Mouse (Mus musculus) cortical plate, adult 2 months (tissue): ENCODE results near the gene Trak1. TPM values are rescaled to one million over a fixed set of nuclear protein-coding genes. Genes with fewer than 3 reads are reported as not detected.

Experiments used
- H3K27ac ChIP-seq: fragments of 200-500 bp; 2 replicates; pipeline ENCODE4 v1.5.1; 2012; ENCODE audit warnings: low read length, control low read depth, inconsistent platforms; ENCODE audit not compliant: insufficient read depth
- H3K4me1 ChIP-seq: fragments of 200-500 bp; 2 replicates; pipeline ENCODE4 v1.6.1; 2011; ENCODE audit warnings: low read length; ENCODE audit not compliant: control insufficient read depth, insufficient read depth
- H3K4me3 ChIP-seq: fragments of 200-500 bp; 2 replicates; pipeline ENCODE4 v1.5.1; 2011; ENCODE audit warnings: mild to moderate bottlenecking, low read length, control low read depth; ENCODE audit not compliant: insufficient read depth
- CTCF ChIP-seq: fragments of 200-500 bp; IDR thresholded peaks from 2 replicates; pipeline ENCODE4 v1.5.1; 2011; ENCODE audit warnings: mild to moderate bottlenecking, control low read depth, low read length; ENCODE audit not compliant: insufficient read depth; ENCODE audit errors: extremely low read depth
- POLR2A ChIP-seq: fragments of 200-500 bp; IDR thresholded peaks from 2 replicates; pipeline ENCODE4 v1.6.1; 2011; ENCODE audit warnings: mild to moderate bottlenecking, low read length, control low read depth; ENCODE audit not compliant: insufficient read depth; ENCODE audit errors: extremely low read depth
- polyA plus RNA-seq: library from polyadenylated mRNA; depleted of rRNA; stranded (reverse); fragments of >200 nt; gene quantifications from 2 replicates; pipeline ENCODE4 v1.2.3, GENCODE M21; 2012

The Trak1 gene
- polyA plus RNA-seq, 1 experiment = 139 TPM

DNA sequence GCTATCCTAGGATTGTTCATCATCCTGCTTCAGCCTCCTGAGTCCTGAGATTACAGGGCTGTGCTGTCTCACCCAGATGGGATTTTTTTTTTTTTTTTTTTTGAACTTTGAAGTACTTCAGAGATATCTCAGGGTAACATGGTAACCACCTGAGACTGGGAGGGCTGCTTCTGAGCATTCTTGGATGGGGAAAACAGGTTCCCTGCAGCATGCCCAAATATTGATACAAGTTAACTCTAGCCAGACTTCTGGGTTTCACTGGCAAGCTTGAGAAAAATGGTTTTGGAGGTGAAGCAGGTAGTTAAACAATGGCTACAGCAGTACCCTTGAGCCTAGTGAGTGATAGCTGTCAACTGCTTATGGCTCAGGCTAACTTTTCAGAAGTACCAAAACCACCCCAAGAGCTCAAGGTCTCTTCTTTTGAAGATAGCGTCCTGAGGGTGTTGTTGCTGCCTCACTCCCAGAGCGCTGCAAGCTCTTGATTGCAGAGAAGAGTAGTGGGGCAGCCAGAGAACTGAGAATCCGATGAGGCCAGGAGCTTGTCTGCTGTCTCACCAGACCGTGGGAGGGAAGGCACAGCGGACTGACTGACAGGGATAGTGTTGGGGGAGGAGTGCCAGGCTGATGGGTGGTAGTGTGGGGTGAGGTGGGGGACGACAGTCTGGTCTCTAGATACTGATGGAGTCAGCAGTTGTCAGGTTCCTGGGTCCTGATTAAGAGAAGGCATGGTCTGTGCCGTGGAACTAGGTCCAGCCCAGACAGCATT is 119.8 kb downstream of the Trak1 start:
- H3K4me3 ChIP-seq = no peak overlapping the region
- H3K4me1 ChIP-seq = peaks cover 6% of the 10 kb centered on the region
- TF ChIP-seq POLR2A (no peak), CTCF (no peak)
- no peak overlapping the region for H3K27ac ChIP-seq

DNA sequence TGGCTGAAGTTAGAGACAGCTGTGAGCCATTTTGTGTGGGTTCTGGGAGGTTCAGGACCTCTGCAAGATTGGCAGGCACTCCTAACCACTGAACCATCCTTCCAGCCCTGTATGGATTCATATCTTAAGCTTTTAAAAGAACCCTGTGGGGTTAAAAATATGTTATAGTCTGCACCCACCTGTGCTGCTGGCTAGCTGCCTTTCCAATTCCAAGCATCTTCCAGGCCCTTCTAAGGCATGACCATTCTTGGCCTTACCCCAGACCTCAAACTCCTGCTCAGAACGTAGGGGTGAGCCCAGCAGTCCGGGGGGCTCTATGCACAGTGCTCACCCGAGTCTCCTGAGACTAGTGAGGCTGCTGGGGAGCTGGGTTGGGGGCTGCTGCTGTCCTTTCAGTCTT is 121.7 kb downstream of the Trak1 start:
- TF ChIP-seq POLR2A (no peak), CTCF (no peak)
- Histone ChIP-seq H3K27ac (no peak overlapping the region), H3K4me3 (no peak overlapping the region), H3K4me1 (peaks cover 6% of the 10 kb centered on the region)

DNA sequence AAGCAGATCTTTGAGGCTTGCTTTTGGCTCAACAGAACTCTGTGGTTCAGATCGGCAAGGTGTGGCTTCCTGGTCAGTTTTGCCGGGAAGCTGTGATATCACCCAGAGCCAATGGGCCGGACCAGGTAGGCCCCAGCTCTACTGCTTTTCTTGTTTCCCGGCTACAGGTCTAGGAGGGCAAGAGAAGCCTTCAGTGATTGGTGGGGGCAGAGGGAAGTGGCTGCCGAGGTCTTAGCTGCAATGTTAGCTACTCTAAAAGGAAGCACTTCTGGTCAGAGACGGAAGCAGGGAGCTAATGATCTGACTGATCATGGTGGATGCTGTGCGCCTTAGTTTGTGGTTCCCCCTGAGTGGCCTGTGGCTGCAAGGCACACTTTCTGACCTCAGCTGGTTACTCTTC is 122.3 kb downstream of the Trak1 start:
- H3K4me1 ChIP-seq = peaks cover 8% of the 10 kb centered on the region
- H3K4me3 ChIP-seq = no peak overlapping the region
- no peak for TF ChIP-seq POLR2A
- TF ChIP-seq CTCF = no peak
- H3K27ac ChIP-seq = no peak overlapping the region

DNA sequence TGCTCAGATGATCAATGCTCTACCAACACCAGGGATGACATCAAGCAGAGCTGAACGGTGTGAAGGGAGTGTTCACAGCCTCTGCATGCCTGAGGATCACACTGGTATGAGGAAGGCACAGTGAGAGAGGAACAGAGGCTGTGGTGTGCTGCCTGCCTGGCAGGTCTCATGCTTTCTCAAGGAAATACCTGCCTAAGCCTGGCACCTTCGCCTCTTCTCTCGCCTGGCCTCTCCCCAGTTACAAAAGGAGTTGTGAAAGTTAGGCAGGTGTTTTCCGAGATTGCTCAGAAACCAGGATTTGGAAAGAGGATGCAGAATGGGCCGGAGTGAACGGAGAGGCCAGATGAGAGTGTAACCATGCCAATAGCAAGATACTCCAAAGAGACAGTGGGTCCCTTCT is 123.5 kb downstream of the Trak1 start:
- H3K4me1 ChIP-seq = peaks cover 8% of the 10 kb centered on the region

DNA sequence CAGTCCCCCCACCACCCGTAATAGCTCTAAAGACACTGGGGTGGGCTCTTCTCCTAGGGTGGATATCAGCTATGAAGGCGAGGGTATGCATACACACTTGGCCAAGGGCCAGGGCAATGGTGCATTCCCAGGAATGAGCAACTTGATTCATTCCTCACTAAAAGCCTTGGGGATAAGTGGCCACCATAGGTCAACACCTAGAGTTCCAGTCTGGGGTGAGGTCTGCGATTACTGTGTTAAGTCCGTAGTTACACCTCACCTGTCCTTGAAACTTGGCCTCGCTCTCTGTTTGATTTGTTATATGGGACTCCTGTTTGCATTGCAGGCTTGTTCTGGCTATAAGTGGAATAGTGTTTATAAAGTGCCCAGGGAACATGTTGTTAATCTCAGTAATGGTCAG is 125.1 kb downstream of the Trak1 start:
- Histone ChIP-seq H3K27ac (no peak overlapping the region), H3K4me3 (no peak overlapping the region), H3K4me1 (peaks cover 16% of the 10 kb centered on the region)
- TF ChIP-seq CTCF (no peak), POLR2A (no peak)

More for the DNA sequence above, 123.5 kb downstream of the Trak1 start:
- TF ChIP-seq POLR2A (no peak), CTCF (no peak)
- no peak overlapping the region for H3K4me3 ChIP-seq
- no peak overlapping the region for H3K27ac ChIP-seq

DNA sequence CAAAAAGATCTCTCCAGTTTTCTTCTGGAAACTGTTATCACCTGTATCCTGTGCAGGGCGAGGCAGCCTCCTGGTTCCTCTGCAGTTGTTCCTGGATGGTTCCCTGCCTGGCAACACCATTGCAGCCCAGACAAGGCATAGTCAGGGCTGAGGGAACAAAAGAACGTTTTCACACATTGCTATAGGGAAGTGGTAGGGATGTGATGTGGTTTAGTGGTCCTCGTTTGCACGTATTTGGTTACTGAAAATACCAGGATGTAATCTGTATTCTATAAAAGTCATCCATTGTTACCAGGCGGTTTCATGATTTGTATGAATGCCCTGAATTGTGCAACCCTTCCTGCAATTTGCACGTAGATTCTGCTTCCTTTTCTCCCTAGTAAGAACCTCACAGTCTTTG is 126.3 kb downstream of the Trak1 start:
- Histone ChIP-seq H3K4me1 (peaks cover 14% of the 10 kb centered on the region), H3K4me3 (no peak overlapping the region), H3K27ac (no peak overlapping the region)
- TF ChIP-seq CTCF = no peak
- no peak for TF ChIP-seq POLR2A

DNA sequence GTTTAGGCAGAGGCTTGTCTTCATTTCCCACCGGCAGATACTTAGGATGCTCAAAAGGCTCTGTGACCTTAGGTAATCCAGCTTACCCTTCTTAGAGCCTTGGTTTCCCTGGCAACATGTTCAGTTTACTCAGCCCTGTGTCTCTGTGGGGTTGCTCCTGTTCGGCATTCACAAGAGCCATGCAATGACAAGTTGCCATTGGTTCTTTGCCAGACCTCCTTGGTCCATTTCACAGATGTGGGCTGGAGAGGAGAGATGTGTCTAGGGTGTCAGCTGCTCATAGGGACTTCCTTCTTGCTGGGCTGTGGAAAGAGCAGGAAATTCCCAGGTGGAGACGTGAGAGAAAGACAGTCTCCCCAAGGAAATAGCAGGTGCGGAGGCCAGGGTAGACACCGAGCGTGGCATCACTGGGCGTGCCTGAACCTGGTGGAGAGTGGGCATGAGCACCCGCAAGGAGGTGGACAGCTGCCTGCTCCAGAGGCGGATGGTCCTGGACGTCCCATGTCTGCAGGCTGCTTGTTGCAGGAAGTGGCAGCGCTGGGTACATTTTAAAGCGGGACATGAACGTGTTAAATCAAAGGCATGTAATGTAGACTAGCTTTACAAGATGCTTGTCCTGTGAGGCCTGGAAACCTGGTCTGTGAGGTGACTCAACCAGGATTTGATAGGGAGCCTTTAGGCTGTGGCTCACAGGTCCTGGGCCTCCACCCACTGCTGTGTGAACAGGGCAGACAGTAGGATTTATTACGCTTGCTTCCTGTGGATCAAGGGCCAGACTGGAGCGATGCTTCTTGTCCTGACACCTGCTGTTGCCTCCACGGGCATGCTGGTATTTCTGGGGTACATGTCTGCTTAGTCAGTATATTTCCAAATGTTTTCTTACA is 127.2 kb downstream of the Trak1 start:
- no peak for TF ChIP-seq POLR2A
- TF ChIP-seq CTCF = no peak
- Histone ChIP-seq H3K4me1 (peaks cover 15% of the 10 kb centered on the region), H3K27ac (no peak overlapping the region), H3K4me3 (no peak overlapping the region)

DNA sequence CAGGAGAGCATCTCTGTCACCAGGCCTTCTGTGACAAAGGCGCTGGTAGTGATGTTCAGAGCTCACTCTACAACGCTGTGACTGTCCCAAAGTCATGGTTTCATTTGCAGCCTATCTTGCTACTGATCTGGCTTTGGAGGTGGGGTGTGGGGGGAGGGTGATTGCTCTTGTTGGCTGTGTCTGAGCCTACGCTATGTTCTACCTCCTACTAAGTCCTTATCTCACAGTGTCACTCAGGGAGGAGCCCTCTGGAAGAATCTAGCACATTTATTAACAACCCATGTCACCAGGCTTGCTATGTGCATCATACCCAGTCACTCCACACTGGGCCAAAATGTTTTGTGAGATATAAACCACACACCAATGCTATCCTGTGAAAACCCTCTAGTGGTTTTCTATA is 129.1 kb downstream of the Trak1 start:
- TF ChIP-seq CTCF = no peak
- no peak for TF ChIP-seq POLR2A
- Histone ChIP-seq H3K4me3 (no peak overlapping the region), H3K4me1 (peaks cover 23% of the 10 kb centered on the region), H3K27ac (no peak overlapping the region)

DNA sequence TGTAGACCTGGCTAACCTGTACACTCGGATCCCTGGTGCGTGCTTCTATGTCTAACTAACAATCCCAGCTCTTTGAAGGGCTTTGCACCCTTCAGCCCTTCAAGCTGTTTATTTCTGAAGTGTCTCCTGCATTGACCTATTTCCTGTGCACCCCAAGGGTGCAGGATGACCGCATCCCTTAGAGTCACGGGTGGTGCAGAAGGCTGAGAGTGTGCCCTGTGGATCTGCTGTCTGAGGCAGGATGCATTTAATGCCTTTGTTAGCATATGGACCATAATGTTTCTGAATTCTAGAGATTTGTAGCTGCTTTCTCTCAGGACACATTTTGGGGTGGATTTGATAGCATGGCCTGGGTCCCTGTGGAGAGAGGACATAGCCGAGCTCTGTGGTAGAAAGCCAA is 129.6 kb downstream of the Trak1 start:
- peaks cover 23% of the 10 kb centered on the region for H3K4me1 ChIP-seq
- TF ChIP-seq CTCF (no peak), POLR2A (no peak)
- H3K27ac ChIP-seq = no peak overlapping the region
- no peak overlapping the region for H3K4me3 ChIP-seq

DNA sequence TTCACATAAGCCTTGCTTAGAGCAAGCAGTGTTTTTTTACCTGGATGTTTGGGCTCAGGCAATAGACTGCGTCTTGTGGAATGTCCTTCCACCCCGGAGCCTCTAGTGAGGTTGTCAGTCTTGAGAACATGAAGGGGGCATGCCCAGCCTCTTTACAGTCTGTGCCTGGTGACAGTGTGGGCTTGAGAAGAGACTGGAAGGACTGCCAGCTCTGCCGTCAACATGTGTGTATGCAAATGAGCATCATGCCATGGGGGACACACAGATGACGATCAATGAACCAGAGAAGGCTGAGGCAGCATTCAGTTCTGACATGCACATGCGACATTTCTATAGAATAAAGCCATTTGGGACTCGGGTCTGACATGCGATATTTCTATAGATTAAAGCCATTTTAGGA is 132.3 kb downstream of the Trak1 start:
- Histone ChIP-seq H3K27ac (no peak overlapping the region), H3K4me3 (no peak overlapping the region), H3K4me1 (peaks cover 20% of the 10 kb centered on the region)
- TF ChIP-seq CTCF = no peak
- no peak for TF ChIP-seq POLR2A
